Mouse (Mus musculus): ENCODE results near the gene Bahd1.

GRCm38 (mm10) chr2:118891173-118891572 lies 9.0 kb upstream of the Bahd1 start:
- TF ChIP-seq POU5F1 (IDR thresholded peaks at IDR 0.05; ENCODE audit: borderline replicate concordance, low read length) (no peak), CTCF (conservative IDR thresholded peaks at IDR 0.05; ENCODE audit: low read length) (no peak)

Measured in E14TG2a.4 (cell line).